Mouse (Mus musculus) limb, embryonic 15.5 days (tissue): ENCODE data around the gene Adgrb2. TPM values are rescaled to one million over a fixed set of nuclear protein-coding genes. Genes with fewer than 3 reads are reported as not detected.

Experiments
- ATAC-seq: fragments of 200-750 bp; cut with Nextera tagmentation; 2 replicates; pipeline ENCODE4 v1.8.0; 2017; ENCODE audit warnings: low read depth, moderate TSS enrichment; ENCODE audit not compliant: insufficient number of reproducible peaks, low FRiP score, low TSS enrichment
- H3K27ac ChIP-seq: fragments of 300-500 bp; sonication (generic); 2 replicates; pipeline ENCODE4 v1.5.1; 2015; ENCODE audit warnings: moderate library complexity, mild to moderate bottlenecking, inconsistent platforms
- H3K27me3 ChIP-seq: fragments of 300-500 bp; sonication (generic); 2 replicates; pipeline ENCODE4 v1.6.1; 2015; ENCODE audit warnings: inconsistent platforms
- H3K36me3 ChIP-seq: fragments of 300-500 bp; sonication (generic); 2 replicates; pipeline ENCODE4 v1.6.1; 2015; ENCODE audit warnings: inconsistent platforms
- H3K4me1 ChIP-seq: fragments of 300-500 bp; sonication (generic); 2 replicates; pipeline ENCODE4 v1.6.1; 2015; ENCODE audit warnings: inconsistent platforms
- H3K4me2 ChIP-seq: fragments of 300-500 bp; sonication (generic); 2 replicates; pipeline ENCODE4 v1.6.1; 2015; ENCODE audit warnings: mild to moderate bottlenecking, inconsistent platforms
- H3K4me3 ChIP-seq: fragments of 300-500 bp; sonication (generic); 2 replicates; pipeline ENCODE4 v1.5.1; 2015; ENCODE audit warnings: mild to moderate bottlenecking, inconsistent platforms
- H3K9ac ChIP-seq: fragments of 300-500 bp; sonication (generic); 2 replicates; pipeline ENCODE4 v1.6.1; 2015; ENCODE audit warnings: inconsistent platforms
- H3K9me3 ChIP-seq: fragments of 300-500 bp; sonication (generic); 2 replicates; pipeline ENCODE4 v1.6.1; 2016; ENCODE audit warnings: inconsistent platforms
- WGBS: fragments of 180-500 bp; shearing (Covaris S2); methylation state at CpG from one replicate; pipeline ENCODE4 v1.1.7; 2015; 5-methylcytosine and 5-hydroxymethylcytosine counted together
- polyA plus RNA-seq: library from polyadenylated mRNA; unstranded; fragments of >200 nt; fragmentation: Nextera tagmentation; extraction: Ambion mirVana; gene quantifications from 2 replicates; pipeline ENCODE4 v1.2.1, GENCODE M21; 2015

Adgrb2 gene
- polyA plus RNA-seq, 1 experiment from 2014 or later: 4.7 TPM

GRCm38 (mm10) chr4:129974285-129974684, 10.4 kb upstream of the Adgrb2 start:
- Histone ChIP-seq H3K9me3 (no peaks in the 10 kb centered on the region), H3K36me3 (no peaks in the 10 kb centered on the region), H3K9ac (no peak overlapping the region), H3K27me3 (peaks cover 37% of the 10 kb centered on the region), H3K4me2 (no peak overlapping the region), H3K4me3 (no peak overlapping the region), H3K4me1 (0 out of 2 replicates have a peak, but pooled peaks cover 5% of the 10 kb centered on the region), H3K27ac (no peak overlapping the region)
- ATAC-seq: no peak
- 64% methylated on average over 9 of the region's 9 CpGs for WGBS

GRCm38 (mm10) chr4:129977256-129977655, 7.4 kb upstream of the Adgrb2 start:
- no peak for ATAC-seq
- no peaks in the 10 kb centered on the region for H3K9me3 ChIP-seq
- H3K27ac ChIP-seq: no peak overlapping the region
- H3K36me3 ChIP-seq: no peaks in the 10 kb centered on the region
- no peak overlapping the region for H3K4me2 ChIP-seq
- H3K4me3 ChIP-seq: no peak overlapping the region
- no peak overlapping the region for H3K9ac ChIP-seq
- 55% methylated on average over 4 of the region's 4 CpGs for WGBS
- H3K27me3 ChIP-seq: peaks cover 48% of the 10 kb centered on the region
- peaks cover 11% of the 10 kb centered on the region; the same call in 1 of the 2 replicates for H3K4me1 ChIP-seq

GRCm38 (mm10) chr4:129978227-129978626, 6.4 kb upstream of the Adgrb2 start:
- Histone ChIP-seq H3K4me3 (no peak overlapping the region), H3K36me3 (no peaks in the 10 kb centered on the region), H3K9me3 (no peaks in the 10 kb centered on the region), H3K4me1 (peaks cover 20% of the 10 kb centered on the region), H3K27ac (no peak overlapping the region), H3K4me2 (no peak overlapping the region), H3K27me3 (peaks cover 46% of the 10 kb centered on the region), H3K9ac (no peak overlapping the region)
- no peak for ATAC-seq
- 68% methylated on average over 4 of the region's 4 CpGs for WGBS

- 73% methylated on average over 4 of the region's 4 CpGs for WGBS
- H3K27ac ChIP-seq: no peak overlapping the region
- ATAC-seq: no peak
- H3K4me1 ChIP-seq: peaks cover 27% of the 10 kb centered on the region
- H3K27me3 ChIP-seq: peaks cover 47% of the 10 kb centered on the region
- H3K36me3 ChIP-seq: no peaks in the 10 kb centered on the region
- no peaks in the 10 kb centered on the region for H3K9me3 ChIP-seq
- H3K9ac ChIP-seq: no peak overlapping the region
- no peak overlapping the region for H3K4me3 ChIP-seq
- no peak overlapping the region for H3K4me2 ChIP-seq
Measured at GRCm38 (mm10) chr4:129978930-129979329, 5.7 kb upstream of the Adgrb2 start.

GRCm38 (mm10) chr4:129981657-129982056, 3.0 kb upstream of the Adgrb2 start:
- Histone ChIP-seq H3K36me3 (no peaks in the 10 kb centered on the region), H3K4me2 (no peak overlapping the region), H3K27ac (no peak overlapping the region), H3K4me1 (peaks cover 50% of the 10 kb centered on the region), H3K27me3 (peaks cover 48% of the 10 kb centered on the region), H3K4me3 (no peak overlapping the region), H3K9me3 (no peaks in the 10 kb centered on the region), H3K9ac (no peak overlapping the region)
- ATAC-seq: no peak
- 53% methylated on average over 11 of the region's 11 CpGs for WGBS

GRCm38 (mm10) chr4:129983046-129983445, 1.6 kb upstream of the Adgrb2 start:
- Histone ChIP-seq H3K4me3 (no peak overlapping the region), H3K36me3 (no peaks in the 10 kb centered on the region), H3K27me3 (peaks cover 58% of the 10 kb centered on the region), H3K4me2 (no peak overlapping the region), H3K27ac (no peak overlapping the region), H3K9ac (no peak overlapping the region), H3K9me3 (no peaks in the 10 kb centered on the region), H3K4me1 (peaks cover 57% of the 10 kb centered on the region)
- no peak for ATAC-seq
- WGBS: 23% methylated on average over 5 of the region's 5 CpGs

GRCm38 (mm10) chr4:129983764-129984420, 778 bp upstream of the Adgrb2 start:
- peak overlapping the region; percentile 97 for H3K4me2 ChIP-seq
- H3K36me3 ChIP-seq: no peaks in the 10 kb centered on the region
- no peaks in the 10 kb centered on the region for H3K9me3 ChIP-seq
- H3K4me1 ChIP-seq: peaks cover 65% of the 10 kb centered on the region
- no peak for ATAC-seq
- H3K9ac ChIP-seq: no peak overlapping the region
- peaks cover 66% of the 10 kb centered on the region for H3K27me3 ChIP-seq
- H3K27ac ChIP-seq: peak overlapping the region; percentile 50; the same call in 1 of the 2 replicates
- peak overlapping the region; percentile 71 for H3K4me3 ChIP-seq
- 4% methylated on average over 15 of the region's 15 CpGs for WGBS

- no peak for ATAC-seq
- peak overlapping the region; percentile 97 for H3K4me2 ChIP-seq
- H3K4me3 ChIP-seq: peak overlapping the region; percentile 71
- H3K9ac ChIP-seq: peak overlapping the region; percentile 69
- H3K4me1 ChIP-seq: peaks cover 72% of the 10 kb centered on the region
- WGBS: under 1% methylated on average over 39 of the region's 48 CpGs
- peaks cover 66% of the 10 kb centered on the region for H3K27me3 ChIP-seq
- H3K9me3 ChIP-seq: no peaks in the 10 kb centered on the region
- peak overlapping the region; percentile 68; the same call in 1 of the 2 replicates for H3K27ac ChIP-seq
- H3K36me3 ChIP-seq: no peaks in the 10 kb centered on the region
Measured at GRCm38 (mm10) chr4:129985161-129985670, 546 bp downstream of the Adgrb2 start.

- no peak overlapping the region for H3K27ac ChIP-seq
Measured at GRCm38 (mm10) chr4:129985671-129986441, 1.2 kb downstream of the Adgrb2 start.

GRCm38 (mm10) chr4:129987825-129988504, 3.3 kb downstream of the Adgrb2 start:
- no peak for ATAC-seq
- H3K4me1 ChIP-seq: peaks cover 62% of the 10 kb centered on the region
- peak overlapping the region; percentile 35; the same call in 1 of the 2 replicates for H3K9ac ChIP-seq
- peaks cover 9% of the 10 kb centered on the region for H3K36me3 ChIP-seq
- H3K27ac ChIP-seq: no peak overlapping the region
- no peaks in the 10 kb centered on the region for H3K9me3 ChIP-seq
- peak overlapping the region; percentile 47 for H3K4me3 ChIP-seq
- peaks cover 44% of the 10 kb centered on the region for H3K27me3 ChIP-seq
- peak overlapping the region; percentile 92 for H3K4me2 ChIP-seq
- WGBS: 1% methylated on average over 52 of the region's 53 CpGs

More at GRCm38 (mm10) chr4:129985671-129986441, 1.2 kb downstream of the Adgrb2 start:
- Histone ChIP-seq H3K9me3 (no peaks in the 10 kb centered on the region), H3K4me2 (peak overlapping the region; percentile 97), H3K36me3 (no peaks in the 10 kb centered on the region), H3K4me3 (peak overlapping the region; percentile 71), H3K27me3 (peaks cover 63% of the 10 kb centered on the region), H3K4me1 (peaks cover 74% of the 10 kb centered on the region), H3K9ac (peak overlapping the region; percentile 69)
- 1% methylated on average over 58 of the region's 58 CpGs for whole genome bisulfite sequencing
- no peak for ATAC-seq

- H3K9ac ChIP-seq: no peak overlapping the region
- no peaks in the 10 kb centered on the region for H3K9me3 ChIP-seq
- no peak for ATAC-seq
- H3K4me3 ChIP-seq: no peak overlapping the region
- H3K27ac ChIP-seq: no peak overlapping the region
- WGBS: 59% methylated on average over 4 of the region's 4 CpGs
- peaks cover 9% of the 10 kb centered on the region for H3K36me3 ChIP-seq
- peaks cover 28% of the 10 kb centered on the region for H3K27me3 ChIP-seq
- H3K4me2 ChIP-seq: no peak overlapping the region
- peaks cover 55% of the 10 kb centered on the region for H3K4me1 ChIP-seq
Measured at GRCm38 (mm10) chr4:129989925-129990324, 5.3 kb downstream of the Adgrb2 start.
